Mouse (Mus musculus): ENCODE results near the gene Cacna2d1. TPM values are rescaled to one million over a fixed set of nuclear protein-coding genes. Genes with fewer than 3 reads are reported as not detected.

The Cacna2d1 gene
- polyA plus RNA-seq, 1 experiment from 2014 or later: not detected

DNA sequence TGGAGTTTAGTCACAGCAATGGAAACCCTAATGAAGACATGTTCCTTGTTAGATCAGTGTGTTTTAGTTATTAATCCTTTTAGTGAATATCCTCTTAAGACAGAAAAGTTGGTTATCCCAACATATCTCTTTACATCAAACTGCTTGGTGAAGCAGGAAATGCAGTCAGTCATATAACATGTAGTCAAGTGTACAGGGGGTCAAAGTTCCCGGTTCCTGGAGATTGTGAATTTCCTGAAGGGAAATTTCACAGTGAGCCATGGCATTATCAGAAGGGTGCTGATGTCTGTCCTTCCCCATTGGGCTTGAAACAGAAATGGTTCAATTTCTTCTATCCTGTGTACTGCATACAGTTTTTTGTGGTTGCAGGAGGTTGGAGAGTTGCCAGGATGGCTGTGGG, 25.3 kb downstream of the Cacna2d1 start:
- no peak overlapping the region for H3K4me3 ChIP-seq (ENCODE audit: inconsistent target)
- H3K27ac ChIP-seq: no peak overlapping the region
- no peaks in the 10 kb centered on the region for H3K79me2 ChIP-seq (ENCODE audit: inconsistent target)
- WGBS (ENCODE audit: missing documents): 42% methylated on average over 1 of the region's 1 CpGs
- no peaks in the 10 kb centered on the region for H3K36me3 ChIP-seq (ENCODE audit: inconsistent target)

DNA sequence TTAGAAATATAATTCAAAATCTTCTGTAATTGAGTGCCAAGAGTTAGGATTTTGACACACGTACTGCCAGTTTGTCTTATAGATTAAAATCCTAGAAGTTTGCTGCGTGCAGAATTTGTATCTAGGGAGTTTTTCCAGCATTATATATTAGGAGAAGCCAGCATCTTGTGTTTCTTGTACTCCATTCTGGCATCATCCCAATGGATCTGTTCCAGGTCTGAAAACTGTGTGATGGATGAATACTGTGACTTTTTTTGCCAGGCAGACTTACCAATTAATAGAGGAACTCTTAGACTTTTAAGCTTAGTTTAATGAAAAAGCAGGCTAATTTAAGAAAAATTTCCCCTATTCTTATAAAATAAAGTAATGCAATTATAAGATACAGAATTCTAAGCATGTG, 27.4 kb downstream of the Cacna2d1 start:
- Histone ChIP-seq H3K4me3 (ENCODE audit: inconsistent target) (no peak overlapping the region), H3K36me3 (ENCODE audit: inconsistent target) (no peaks in the 10 kb centered on the region), H3K27ac (no peak overlapping the region), H3K79me2 (ENCODE audit: inconsistent target) (no peaks in the 10 kb centered on the region)
- WGBS (ENCODE audit: missing documents): 92% methylated on average over 2 of the region's 2 CpGs

DNA sequence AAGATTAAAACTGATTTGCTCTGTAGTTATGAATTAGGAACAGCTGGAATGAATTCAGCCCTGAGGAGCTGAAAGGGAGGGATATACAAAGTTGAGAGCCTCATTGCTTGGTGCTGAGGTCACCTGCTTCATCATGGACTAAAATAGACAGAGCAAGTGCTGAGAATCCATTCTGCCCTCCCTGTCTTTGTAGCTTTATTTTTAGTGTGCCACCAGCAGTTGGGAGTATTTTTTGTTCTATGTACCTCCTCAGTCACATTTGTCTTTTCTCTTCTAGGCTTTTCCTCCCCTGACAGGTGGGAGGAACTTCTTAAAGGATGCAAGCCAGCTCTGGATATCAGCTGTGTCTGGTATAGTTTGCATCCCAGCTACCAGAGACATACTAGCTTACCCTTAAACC, 32.4 kb downstream of the Cacna2d1 start:
- no peaks in the 10 kb centered on the region for H3K79me2 ChIP-seq (ENCODE audit: inconsistent target)
- H3K4me3 ChIP-seq (ENCODE audit: inconsistent target): no peak overlapping the region
- H3K36me3 ChIP-seq (ENCODE audit: inconsistent target): no peaks in the 10 kb centered on the region
- no peak overlapping the region for H3K27ac ChIP-seq

DNA sequence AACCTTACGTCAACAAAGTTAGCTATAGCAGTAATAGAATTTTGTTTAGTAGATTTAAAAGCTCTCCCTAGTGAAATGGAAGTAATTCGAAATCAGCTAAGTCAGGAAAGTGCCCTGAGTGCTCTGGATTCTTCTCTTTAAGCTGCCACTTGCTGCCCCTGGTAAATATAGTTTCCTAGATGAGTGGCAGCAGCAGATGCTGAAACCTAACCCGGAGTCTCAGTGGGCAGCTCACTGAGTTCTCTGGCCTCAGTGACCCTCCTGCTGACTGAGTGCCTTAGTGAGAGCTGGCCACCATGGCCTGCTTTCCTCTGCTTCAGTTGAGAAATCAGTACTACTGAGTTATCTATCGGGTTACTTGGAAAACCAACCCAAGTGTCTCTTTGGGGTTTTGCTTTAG, 37.3 kb downstream of the Cacna2d1 start:
- no peak overlapping the region for H3K4me3 ChIP-seq (ENCODE audit: inconsistent target)
- no peaks in the 10 kb centered on the region for H3K36me3 ChIP-seq (ENCODE audit: inconsistent target)
- 93% methylated on average over 4 of the region's 4 CpGs for WGBS (ENCODE audit: missing documents)
- no peaks in the 10 kb centered on the region for H3K79me2 ChIP-seq (ENCODE audit: inconsistent target)
- H3K27ac ChIP-seq: no peak overlapping the region

DNA sequence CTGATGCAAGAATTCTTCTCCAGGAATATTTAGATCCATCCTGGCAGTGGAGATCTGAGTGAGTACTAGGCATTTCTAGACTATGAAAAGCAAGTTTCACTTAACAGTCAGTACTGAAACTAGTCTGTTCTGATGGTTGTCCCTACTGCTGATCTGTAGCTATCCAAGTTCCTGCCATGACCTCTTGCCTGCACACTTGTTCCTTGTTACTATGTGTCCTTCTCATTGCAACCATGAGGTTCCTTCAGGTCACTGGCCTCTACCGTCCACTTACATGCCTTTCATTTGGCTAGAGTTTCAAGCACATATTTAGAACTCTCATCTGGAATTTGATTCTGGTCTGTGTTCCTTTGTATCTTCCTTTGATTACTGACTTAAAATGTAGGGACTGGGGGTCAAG, 37.9 kb downstream of the Cacna2d1 start:
- Histone ChIP-seq H3K79me2 (ENCODE audit: inconsistent target) (no peaks in the 10 kb centered on the region), H3K27ac (no peak overlapping the region), H3K36me3 (ENCODE audit: inconsistent target) (no peaks in the 10 kb centered on the region), H3K4me3 (ENCODE audit: inconsistent target) (no peak overlapping the region)
- WGBS (ENCODE audit: missing documents): 100% methylated on average over 1 of the region's 1 CpGs

DNA sequence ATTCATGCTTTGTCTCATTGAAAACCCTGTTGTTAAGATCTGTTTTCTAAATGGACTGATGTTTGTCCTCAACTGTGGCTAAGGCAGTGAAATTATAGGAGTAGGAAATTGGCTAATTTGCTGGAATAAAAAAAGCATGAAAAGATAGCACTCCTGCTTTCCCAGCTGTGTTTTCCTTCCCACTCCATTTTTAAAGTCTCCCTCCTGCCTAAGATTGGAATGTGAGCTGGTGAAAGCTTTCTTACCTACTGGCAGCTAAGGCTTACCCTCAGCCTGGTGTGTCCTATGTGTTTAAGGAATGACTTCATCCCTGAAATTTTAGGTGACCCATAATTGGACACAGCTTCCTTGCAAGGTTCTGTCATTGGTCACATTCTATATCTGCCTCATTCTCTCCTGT, 40.2 kb downstream of the Cacna2d1 start:
- H3K27ac ChIP-seq: no peak overlapping the region
- H3K79me2 ChIP-seq (ENCODE audit: inconsistent target): no peaks in the 10 kb centered on the region

DNA sequence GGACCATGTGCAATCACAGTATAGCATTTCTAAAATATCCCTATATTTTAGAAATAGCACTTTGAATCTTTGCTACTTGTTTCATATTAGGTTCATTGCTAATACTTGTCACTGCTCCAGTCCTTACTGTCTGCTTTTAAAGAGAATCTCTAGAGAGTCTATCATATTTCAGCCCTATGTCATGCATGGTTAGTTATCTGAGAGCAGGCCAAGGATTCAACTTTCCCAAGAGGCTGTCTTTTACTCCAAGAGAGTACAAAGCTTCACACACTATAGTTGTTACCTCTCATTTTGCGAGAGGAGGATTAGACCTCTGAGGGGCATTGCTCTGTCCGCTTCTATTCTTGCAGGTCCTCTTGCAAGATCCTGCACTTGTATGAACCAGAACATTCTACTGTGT, 44.7 kb downstream of the Cacna2d1 start:
- 96% methylated on average over 2 of the region's 2 CpGs for WGBS (ENCODE audit: missing documents)
- no peak overlapping the region for H3K27ac ChIP-seq
- H3K79me2 ChIP-seq (ENCODE audit: inconsistent target): no peaks in the 10 kb centered on the region
- no peaks in the 10 kb centered on the region for H3K36me3 ChIP-seq (ENCODE audit: inconsistent target)
- no peak overlapping the region for H3K4me3 ChIP-seq (ENCODE audit: inconsistent target)

More for the DNA sequence above, 40.2 kb downstream of the Cacna2d1 start:
- H3K36me3 ChIP-seq (ENCODE audit: inconsistent target): no peaks in the 10 kb centered on the region
- H3K4me3 ChIP-seq (ENCODE audit: inconsistent target): no peak overlapping the region

DNA sequence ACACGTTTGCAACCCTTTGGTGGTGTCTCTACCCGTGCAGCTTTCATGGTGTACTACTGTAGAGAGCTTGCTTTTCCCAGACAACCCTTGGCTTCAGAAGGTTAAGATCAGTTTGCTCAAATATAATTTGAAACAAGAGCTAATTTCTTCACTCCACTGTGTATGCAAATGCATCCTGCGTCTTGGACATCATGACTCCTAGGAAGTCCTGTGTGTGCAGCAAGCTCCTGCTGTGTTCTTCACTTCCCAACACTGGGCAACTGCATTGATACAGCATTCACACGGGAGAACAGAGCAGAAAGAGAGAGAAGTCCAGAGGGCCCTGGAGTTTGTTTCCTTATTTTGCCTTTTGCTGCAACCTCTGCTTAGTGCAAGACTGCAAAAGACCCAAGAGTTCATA, 48.1 kb downstream of the Cacna2d1 start:
- no peak overlapping the region for H3K27ac ChIP-seq
- H3K36me3 ChIP-seq (ENCODE audit: inconsistent target): no peaks in the 10 kb centered on the region
- no peaks in the 10 kb centered on the region for H3K79me2 ChIP-seq (ENCODE audit: inconsistent target)
- H3K4me3 ChIP-seq (ENCODE audit: inconsistent target): no peak overlapping the region
- WGBS (ENCODE audit: missing documents): 76% methylated on average over 4 of the region's 4 CpGs

DNA sequence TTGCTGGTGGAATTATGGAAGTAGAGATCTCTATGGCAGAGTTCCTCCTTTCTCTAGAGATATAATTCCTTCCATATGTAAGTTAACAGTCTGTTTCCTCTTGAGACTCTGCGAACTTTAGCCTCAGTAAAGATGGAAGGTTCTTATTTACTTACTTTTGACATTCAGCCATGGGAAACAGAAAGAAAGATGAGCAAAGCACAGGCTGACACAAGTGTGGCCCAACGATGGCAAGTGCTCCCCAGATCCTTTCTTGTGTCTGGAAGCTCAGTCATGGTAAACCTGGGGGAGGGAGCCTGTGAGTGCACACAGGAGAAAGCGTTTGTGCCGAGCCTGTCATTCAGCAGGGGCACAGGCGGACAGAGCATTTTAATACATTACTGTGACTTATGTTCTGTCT, 48.9 kb downstream of the Cacna2d1 start:
- 63% methylated on average over 5 of the region's 5 CpGs for WGBS (ENCODE audit: missing documents)
- Histone ChIP-seq H3K36me3 (ENCODE audit: inconsistent target) (no peaks in the 10 kb centered on the region), H3K4me3 (ENCODE audit: inconsistent target) (no peak overlapping the region), H3K27ac (no peak overlapping the region), H3K79me2 (ENCODE audit: inconsistent target) (no peaks in the 10 kb centered on the region)

DNA sequence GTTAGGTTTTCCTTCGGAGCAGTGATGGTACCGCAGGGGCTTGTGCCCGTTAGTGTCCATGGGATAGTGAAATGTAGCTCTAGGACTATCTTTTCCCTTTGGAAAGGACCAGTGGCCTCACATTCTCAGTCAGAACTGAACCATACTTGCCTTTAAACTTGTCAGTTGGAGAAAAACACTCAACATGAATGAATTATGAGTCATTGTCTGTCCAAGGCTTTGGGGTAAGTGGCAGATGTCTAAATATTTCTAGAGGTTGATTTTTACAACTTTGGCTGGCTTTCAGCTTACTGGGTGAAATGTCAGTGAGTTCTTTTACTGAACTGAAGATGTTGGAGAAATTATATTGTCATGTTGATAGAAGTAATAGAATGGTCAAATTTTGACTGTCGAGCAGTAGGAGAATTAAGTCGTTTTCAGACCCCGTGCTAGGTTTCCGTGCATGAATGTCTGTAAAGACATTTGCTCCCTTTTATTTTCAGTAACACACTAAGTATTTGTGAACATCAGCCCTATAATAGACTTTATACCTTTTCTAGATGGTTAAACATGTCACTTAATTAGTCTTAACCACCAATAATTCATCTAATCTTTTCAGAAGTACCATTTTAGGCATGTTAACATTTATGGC, 50.9 kb downstream of the Cacna2d1 start:
- H3K27ac ChIP-seq: no peak overlapping the region
- H3K4me3 ChIP-seq (ENCODE audit: inconsistent target): no peak overlapping the region
- no peaks in the 10 kb centered on the region for H3K36me3 ChIP-seq (ENCODE audit: inconsistent target)
- no peaks in the 10 kb centered on the region for H3K79me2 ChIP-seq (ENCODE audit: inconsistent target)
- 93% methylated on average over 7 of the region's 7 CpGs for WGBS (ENCODE audit: missing documents)

DNA sequence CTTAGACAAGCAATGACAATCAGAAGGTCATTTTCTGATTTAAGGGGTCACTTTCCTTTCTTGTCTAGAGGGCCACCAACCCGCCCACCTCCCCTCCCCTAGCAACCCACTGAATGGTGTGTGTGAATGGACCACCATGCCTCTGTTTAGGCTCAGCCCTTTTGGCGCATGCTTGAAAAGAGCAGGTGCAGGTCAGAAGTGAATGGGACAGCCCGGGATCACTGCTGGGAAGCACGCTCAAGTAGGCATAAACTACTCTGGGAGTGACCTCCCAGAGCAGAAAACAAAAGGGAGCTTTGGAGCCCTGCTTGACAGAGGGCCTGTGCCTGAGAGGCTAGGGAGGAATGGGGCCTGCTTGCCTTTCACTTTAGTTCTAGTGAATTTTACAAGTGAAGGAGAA, 51.4 kb downstream of the Cacna2d1 start:
- Histone ChIP-seq H3K36me3 (ENCODE audit: inconsistent target) (no peaks in the 10 kb centered on the region), H3K27ac (no peak overlapping the region), H3K4me3 (ENCODE audit: inconsistent target) (no peak overlapping the region), H3K79me2 (ENCODE audit: inconsistent target) (no peaks in the 10 kb centered on the region)
- WGBS (ENCODE audit: missing documents): 84% methylated on average over 4 of the region's 4 CpGs

DNA sequence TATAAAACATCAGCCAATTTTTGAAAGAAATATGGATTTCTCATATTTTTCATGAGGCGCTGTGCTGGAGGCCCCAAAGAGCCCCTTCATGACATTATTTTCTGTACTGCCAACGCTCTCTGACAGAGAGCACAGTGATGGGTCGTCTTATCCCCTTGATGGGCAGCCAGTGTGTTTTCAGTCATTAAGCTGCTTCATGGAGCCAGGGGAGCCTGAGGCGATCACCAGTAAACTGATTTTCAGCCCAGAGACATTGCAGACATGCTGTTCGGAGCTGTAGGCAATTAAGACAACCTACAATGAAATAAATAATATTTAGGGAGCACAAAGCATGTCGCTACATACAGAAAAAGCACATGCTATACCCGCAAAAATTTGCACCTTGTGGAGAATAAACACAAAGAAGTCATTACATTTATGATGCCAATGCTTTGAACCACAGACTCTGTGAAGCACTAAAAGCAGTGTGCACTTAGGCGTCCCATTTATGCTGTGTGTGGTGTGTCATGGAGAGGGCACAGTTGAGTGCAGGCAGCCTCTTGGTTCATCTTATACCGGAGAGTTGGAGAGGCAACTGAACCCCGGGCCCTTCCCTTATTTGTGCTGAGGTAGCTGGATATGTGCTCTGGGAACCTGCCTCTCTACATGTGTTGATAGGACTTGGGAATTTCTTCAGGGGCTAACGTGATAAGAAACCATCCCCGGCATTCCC, 57.1 kb downstream of the Cacna2d1 start:
- Histone ChIP-seq H3K4me3 (ENCODE audit: inconsistent target) (no peak overlapping the region), H3K27ac (no peak overlapping the region), H3K36me3 (ENCODE audit: inconsistent target) (no peaks in the 10 kb centered on the region), H3K79me2 (ENCODE audit: inconsistent target) (no peaks in the 10 kb centered on the region)
- WGBS (ENCODE audit: missing documents): 84% methylated on average over 12 of the region's 12 CpGs

DNA sequence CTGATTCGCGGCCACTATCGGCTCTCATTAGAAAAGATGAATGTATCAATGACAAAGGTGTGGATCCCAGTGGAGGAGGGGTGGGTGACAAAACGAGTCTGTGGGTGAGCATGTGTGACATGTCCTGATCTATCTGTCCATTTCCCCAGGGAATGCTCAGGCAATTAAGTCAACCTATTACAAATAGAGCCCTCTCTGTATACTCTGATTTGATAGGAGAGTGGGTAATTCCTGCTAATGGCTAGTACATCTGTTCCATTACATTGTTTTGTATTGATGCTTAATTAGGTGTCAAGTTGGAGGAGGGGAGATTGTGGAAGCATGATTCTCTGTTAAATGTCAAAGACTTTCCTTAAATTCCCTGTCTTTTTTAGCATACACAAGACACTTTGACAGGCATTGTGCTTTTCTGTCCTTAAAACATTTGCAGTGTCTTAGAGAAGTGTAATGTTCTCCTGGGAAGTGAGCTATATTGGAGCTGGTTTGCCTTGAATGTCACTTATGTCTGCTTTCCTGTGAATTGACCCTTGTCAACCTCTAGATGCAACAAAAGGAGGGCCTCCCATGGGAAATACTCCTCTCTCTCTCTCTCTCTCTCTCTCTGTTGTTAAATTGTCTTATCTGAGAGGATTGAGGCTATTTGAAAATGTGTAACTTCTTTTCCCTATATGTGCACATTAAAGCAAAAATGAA, 58.9 kb downstream of the Cacna2d1 start:
- 86% methylated on average over 4 of the region's 4 CpGs for WGBS (ENCODE audit: missing documents)
- Histone ChIP-seq H3K4me3 (ENCODE audit: inconsistent target) (no peak overlapping the region), H3K79me2 (ENCODE audit: inconsistent target) (no peaks in the 10 kb centered on the region), H3K27ac (no peak overlapping the region), H3K36me3 (ENCODE audit: inconsistent target) (no peaks in the 10 kb centered on the region)

DNA sequence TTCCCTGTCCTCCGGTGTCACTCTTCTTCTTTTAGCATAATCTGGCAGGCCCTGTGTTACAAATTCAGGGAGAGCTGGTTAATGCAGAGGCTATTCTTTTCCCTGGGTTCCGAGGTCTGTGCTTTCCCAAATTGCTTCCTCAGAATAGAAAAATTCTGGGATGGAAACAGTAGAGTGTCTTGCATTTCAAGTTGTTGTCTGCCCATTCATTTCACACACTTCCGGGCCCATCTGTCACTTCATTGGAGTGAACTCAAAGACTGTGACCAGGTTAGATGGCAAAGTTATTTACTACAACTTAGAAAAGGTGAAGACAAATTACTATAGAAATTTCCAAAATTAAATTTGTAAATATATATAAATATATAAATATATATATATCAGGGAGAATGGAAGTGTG, 62.7 kb downstream of the Cacna2d1 start:
- H3K27ac ChIP-seq: no peak overlapping the region
- no peaks in the 10 kb centered on the region for H3K36me3 ChIP-seq (ENCODE audit: inconsistent target)
- no peaks in the 10 kb centered on the region for H3K79me2 ChIP-seq (ENCODE audit: inconsistent target)
- H3K4me3 ChIP-seq (ENCODE audit: inconsistent target): no peak overlapping the region
- 81% methylated on average over 3 of the region's 3 CpGs for WGBS (ENCODE audit: missing documents)

DNA sequence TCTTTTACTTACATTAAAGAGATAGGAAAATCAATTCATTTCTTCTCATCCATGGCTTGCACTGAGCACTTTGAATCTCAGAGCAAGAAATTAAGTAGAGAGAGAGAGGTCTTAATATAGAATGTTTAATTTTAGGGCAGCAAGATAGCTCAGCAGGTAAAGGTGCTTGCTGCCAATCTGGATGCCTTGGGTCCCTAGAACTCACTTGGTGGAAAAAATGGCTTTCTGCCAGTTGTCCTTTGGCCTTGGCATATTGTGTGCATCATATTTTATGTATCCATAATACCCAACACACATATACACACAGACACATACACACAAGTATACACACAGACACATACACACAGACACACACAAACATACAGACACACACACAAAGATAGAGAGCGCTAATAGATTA, 63.3 kb downstream of the Cacna2d1 start:
- Histone ChIP-seq H3K4me3 (ENCODE audit: inconsistent target) (no peak overlapping the region), H3K36me3 (ENCODE audit: inconsistent target) (no peaks in the 10 kb centered on the region), H3K79me2 (ENCODE audit: inconsistent target) (no peaks in the 10 kb centered on the region), H3K27ac (no peak overlapping the region)
- 89% methylated on average over 1 of the region's 1 CpGs for WGBS (ENCODE audit: missing documents)
